Mouse (Mus musculus) heart, embryonic 13.5 days (tissue): ENCODE measurements around the gene Phc2. TPM values are rescaled to one million over a fixed set of nuclear protein-coding genes. Genes with fewer than 3 reads are reported as not detected.

Experiments
- ATAC-seq: fragments of 200-750 bp; cut with Nextera tagmentation; 2 replicates; pipeline ENCODE4 v1.8.0; 2017; ENCODE audit warnings: moderate TSS enrichment; ENCODE audit not compliant: insufficient number of reproducible peaks, low FRiP score, low TSS enrichment; ENCODE audit errors: extremely low read depth
- H3K27ac ChIP-seq: fragments of 300-500 bp; sonication (generic); replicated peaks from 2 replicates; pipeline ENCODE4 v1.5.1; 2015; ENCODE audit warnings: moderate library complexity, mild to moderate bottlenecking, inconsistent platforms
- H3K27me3 ChIP-seq: fragments of 300-500 bp; sonication (generic); replicated peaks from 2 replicates; pipeline ENCODE4 v1.6.1; 2015; ENCODE audit warnings: mild to moderate bottlenecking, inconsistent platforms
- H3K36me3 ChIP-seq: fragments of 300-500 bp; sonication (generic); 2 replicates; pipeline ENCODE4 v1.6.1; 2015; ENCODE audit warnings: mild to moderate bottlenecking, inconsistent platforms
- H3K4me1 ChIP-seq: fragments of 300-500 bp; sonication (generic); 2 replicates; pipeline ENCODE4 v1.6.1; 2015; ENCODE audit warnings: inconsistent platforms
- H3K4me2 ChIP-seq: fragments of 300-500 bp; sonication (generic); 2 replicates; pipeline ENCODE4 v1.6.1; 2015; ENCODE audit warnings: inconsistent platforms, mild to moderate bottlenecking, moderate library complexity
- H3K4me3 ChIP-seq: fragments of 300-500 bp; sonication (generic); 2 replicates; pipeline ENCODE4 v1.5.1; 2015; ENCODE audit warnings: moderate library complexity, mild to moderate bottlenecking, inconsistent platforms
- H3K9ac ChIP-seq: fragments of 300-500 bp; sonication (generic); 2 replicates; pipeline ENCODE4 v1.6.1; 2015; ENCODE audit warnings: inconsistent platforms, mild to moderate bottlenecking, moderate library complexity
- H3K9me3 ChIP-seq: fragments of 300-500 bp; sonication (generic); 2 replicates; pipeline ENCODE4 v1.6.1; 2016; ENCODE audit warnings: inconsistent platforms
- WGBS: fragments of 180-500 bp; shearing (Covaris S2); methylation state at CpG from one replicate; pipeline ENCODE4 v1.1.7; 2015; ENCODE audit warnings: mixed read lengths; 5-methylcytosine and 5-hydroxymethylcytosine counted together
- polyA plus RNA-seq: library from polyadenylated mRNA; unstranded; fragments of >200 nt; fragmentation: Nextera tagmentation; extraction: Ambion mirVana; gene quantifications from 2 replicates; pipeline ENCODE4 v1.2.1, GENCODE M21; 2015

Phc2 gene
- polyA plus RNA-seq, 1 experiment from 2014 or later, result 9.9 TPM

- WGBS, result 56% methylated on average over 11 of the region's 11 CpGs
- no peaks in the 10 kb centered on the region for H3K36me3 ChIP-seq
- no peak overlapping the region for H3K4me3 ChIP-seq
- no peak overlapping the region for H3K4me2 ChIP-seq
- ATAC-seq, result no peak
- peaks cover 5% of the 10 kb centered on the region for H3K27me3 ChIP-seq
- no peak overlapping the region for H3K27ac ChIP-seq
- no peaks in the 10 kb centered on the region for H3K9me3 ChIP-seq
- H3K9ac ChIP-seq, result no peak overlapping the region
- H3K4me1 ChIP-seq, result peaks cover 5% of the 10 kb centered on the region
Measured at GRCm38 (mm10) chr4:128670566-128671191, 16.2 kb downstream of the Phc2 start.

- H3K9ac ChIP-seq, result no peak overlapping the region
- peaks cover 5% of the 10 kb centered on the region for H3K4me1 ChIP-seq
- no peaks in the 10 kb centered on the region for H3K9me3 ChIP-seq
Measured at GRCm38 (mm10) chr4:128672494-128672893, 18.0 kb downstream of the Phc2 start.

GRCm38 (mm10) chr4:128678564-128679217 is 24.2 kb downstream of the Phc2 start:
- H3K27ac ChIP-seq, result no peak overlapping the region
- no peak overlapping the region for H3K9ac ChIP-seq

More at GRCm38 (mm10) chr4:128672494-128672893, 18.0 kb downstream of the Phc2 start:
- Histone ChIP-seq H3K27me3 (peaks cover 5% of the 10 kb centered on the region), H3K27ac (no peak overlapping the region), H3K36me3 (no peaks in the 10 kb centered on the region), H3K4me3 (no peak overlapping the region), H3K4me2 (no peak overlapping the region)
- WGBS, result 81% methylated on average over 4 of the region's 4 CpGs
- ATAC-seq, result no peak

GRCm38 (mm10) chr4:128681126-128681525 is 26.6 kb downstream of the Phc2 start:
- Histone ChIP-seq H3K9me3 (no peaks in the 10 kb centered on the region), H3K27ac (no peak overlapping the region), H3K27me3 (peaks cover 3% of the 10 kb centered on the region; the same call in 1 of the 2 replicates), H3K9ac (no peak overlapping the region), H3K4me3 (no peak overlapping the region), H3K36me3 (no peaks in the 10 kb centered on the region), H3K4me1 (peaks cover 6% of the 10 kb centered on the region; the same call in 1 of the 2 replicates), H3K4me2 (no peak overlapping the region)
- 42% methylated on average over 8 of the region's 8 CpGs for WGBS
- no peak for ATAC-seq

More at GRCm38 (mm10) chr4:128678564-128679217, 24.2 kb downstream of the Phc2 start:
- Histone ChIP-seq H3K9me3 (no peaks in the 10 kb centered on the region), H3K27me3 (peaks cover 3% of the 10 kb centered on the region), H3K4me1 (peaks cover 6% of the 10 kb centered on the region; the same call in 1 of the 2 replicates), H3K4me3 (no peak overlapping the region), H3K36me3 (no peaks in the 10 kb centered on the region), H3K4me2 (no peak overlapping the region)
- WGBS, result 64% methylated on average over 13 of the region's 13 CpGs
- no peak for ATAC-seq

GRCm38 (mm10) chr4:128682281-128682680 is 27.8 kb downstream of the Phc2 start:
- Histone ChIP-seq H3K4me2 (no peak overlapping the region), H3K9me3 (no peaks in the 10 kb centered on the region), H3K9ac (no peak overlapping the region), H3K4me3 (no peak overlapping the region), H3K27me3 (peaks cover 3% of the 10 kb centered on the region; the same call in 1 of the 2 replicates), H3K36me3 (no peaks in the 10 kb centered on the region), H3K27ac (no peak overlapping the region), H3K4me1 (peaks cover 6% of the 10 kb centered on the region; the same call in 1 of the 2 replicates)
- no peak for ATAC-seq
- WGBS, result 89% methylated on average over 13 of the region's 13 CpGs

- Histone ChIP-seq H3K9ac (no peak overlapping the region), H3K27ac (no peak overlapping the region), H3K36me3 (no peaks in the 10 kb centered on the region), H3K4me2 (no peak overlapping the region), H3K9me3 (no peaks in the 10 kb centered on the region), H3K4me1 (peaks cover 6% of the 10 kb centered on the region; the same call in 1 of the 2 replicates), H3K4me3 (no peak overlapping the region), H3K27me3 (peaks cover 1% of the 10 kb centered on the region; the same call in 1 of the 2 replicates)
- WGBS, result 44% methylated on average over 3 of the region's 3 CpGs
- ATAC-seq, result no peak
Measured at GRCm38 (mm10) chr4:128683706-128684105, 29.2 kb downstream of the Phc2 start.

- Histone ChIP-seq H3K27me3 (no peaks in the 10 kb centered on the region), H3K4me1 (peaks cover 9% of the 10 kb centered on the region; the same call in 1 of the 2 replicates), H3K9me3 (no peaks in the 10 kb centered on the region), H3K4me3 (no peak overlapping the region), H3K9ac (no peak overlapping the region), H3K27ac (no peak overlapping the region), H3K4me2 (no peak overlapping the region), H3K36me3 (no peaks in the 10 kb centered on the region)
- WGBS, result 77% methylated on average over 11 of the region's 11 CpGs
- ATAC-seq, result no peak
Measured at GRCm38 (mm10) chr4:128684108-128684507, 29.6 kb downstream of the Phc2 start.

- Histone ChIP-seq H3K27ac (no peak overlapping the region), H3K9me3 (no peaks in the 10 kb centered on the region), H3K4me2 (no peak overlapping the region), H3K36me3 (no peaks in the 10 kb centered on the region), H3K27me3 (no peaks in the 10 kb centered on the region; the same call in 1 of the 2 replicates), H3K4me3 (no peak overlapping the region), H3K9ac (no peak overlapping the region), H3K4me1 (peaks cover 18% of the 10 kb centered on the region; the same call in 1 of the 2 replicates)
- no peak for ATAC-seq
- 51% methylated on average over 6 of the region's 6 CpGs for WGBS
Measured at GRCm38 (mm10) chr4:128688513-128688913, 34.0 kb downstream of the Phc2 start.

- no peak overlapping the region for H3K4me2 ChIP-seq
- H3K36me3 ChIP-seq, result no peaks in the 10 kb centered on the region
- no peak for ATAC-seq
- no peaks in the 10 kb centered on the region; the same call in 1 of the 2 replicates for H3K27me3 ChIP-seq
- 61% methylated on average over 9 of the region's 9 CpGs for WGBS
- peaks cover 18% of the 10 kb centered on the region; the same call in 1 of the 2 replicates for H3K4me1 ChIP-seq
- no peak overlapping the region for H3K9ac ChIP-seq
- no peaks in the 10 kb centered on the region for H3K9me3 ChIP-seq
- no peak overlapping the region for H3K4me3 ChIP-seq
- H3K27ac ChIP-seq, result no peak overlapping the region
Measured at GRCm38 (mm10) chr4:128688976-128689375, 34.5 kb downstream of the Phc2 start.

- H3K9ac ChIP-seq, result no peak overlapping the region
- no peak overlapping the region for H3K27ac ChIP-seq
- H3K9me3 ChIP-seq, result no peaks in the 10 kb centered on the region
- no peaks in the 10 kb centered on the region for H3K36me3 ChIP-seq
- ATAC-seq, result no peak
- H3K4me2 ChIP-seq, result no peak overlapping the region
- H3K27me3 ChIP-seq, result peaks cover 5% of the 10 kb centered on the region; the same call in 1 of the 2 replicates
- H3K4me3 ChIP-seq, result no peak overlapping the region
- H3K4me1 ChIP-seq, result peaks cover 22% of the 10 kb centered on the region
- 67% methylated on average over 6 of the region's 6 CpGs for WGBS
Measured at GRCm38 (mm10) chr4:128689739-128690304, 35.3 kb downstream of the Phc2 start.

GRCm38 (mm10) chr4:128691195-128691594 is 36.7 kb downstream of the Phc2 start:
- Histone ChIP-seq H3K4me2 (no peak overlapping the region), H3K4me1 (peaks cover 36% of the 10 kb centered on the region), H3K9ac (no peak overlapping the region), H3K4me3 (no peak overlapping the region), H3K27ac (no peak overlapping the region), H3K36me3 (no peaks in the 10 kb centered on the region), H3K27me3 (peaks cover 7% of the 10 kb centered on the region; the same call in 1 of the 2 replicates), H3K9me3 (no peaks in the 10 kb centered on the region)
- ATAC-seq, result no peak
- WGBS, result 77% methylated on average over 4 of the region's 4 CpGs
